Comparison of ENCODE assay signal across 22 mouse cellular contexts in the genomic region with DNA sequence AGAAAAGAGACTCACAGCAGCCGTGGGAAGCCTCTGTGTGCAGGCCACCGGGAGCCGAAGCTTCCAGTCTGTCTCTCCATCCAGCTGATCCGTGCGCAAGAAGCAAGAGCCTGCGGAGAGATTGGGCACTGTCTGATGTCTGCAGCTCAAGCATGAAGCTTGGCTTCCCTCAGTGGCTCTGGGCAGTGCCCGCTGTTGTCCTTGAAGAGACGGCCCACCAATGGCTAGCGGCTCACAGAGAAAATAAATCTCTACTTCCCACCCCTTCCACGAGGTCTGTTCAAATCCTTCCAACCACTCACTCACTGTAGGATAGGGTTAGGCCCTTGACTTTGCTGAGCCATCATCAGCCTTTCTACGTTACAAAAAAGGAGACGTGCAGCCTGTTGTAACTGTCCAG. TPM values are rescaled to one million over a fixed set of nuclear protein-coding genes. Genes with fewer than 3 reads are reported as not detected.
DNase-seq lines count a peak whose midpoint lies in the region; ATAC-seq lines count a peak whose summit lies in the region.
"Had no signal": no experiment of that assay in that cellular context is flagged by ENCODE, and none has a peak within 500 bp of the region (broad histone marks: within the 10 kb centered on the region; RNA-seq: fewer than 3 reads in every experiment).

No protein-coding gene starts in this region.

- no peaks in the 10 kb centered on the region for H3K9me3 ChIP-seq in forebrain, embryonic 10.5 days
- H3K9me3 ChIP-seq in forebrain, embryonic 12.5 days, result no peaks in the 10 kb centered on the region
- H3K9me3 ChIP-seq: embryonic facial prominence, embryonic 15.5 days; heart, embryonic 12.5 days; hindbrain, embryonic 10.5 days had no signal

- DNase-seq in forebrain, embryonic 10.5 days (ENCODE audit: extremely low spot score, low spot score), result no peak
- peak; percentile 41 for DNase-seq in ovary, postnatal 36 days (ENCODE audit: low spot score)
- DNase-seq in ovary, postnatal 10 days (ENCODE audit: low spot score), result no peak
- DNase-seq in adrenal gland, adult 8-10 months, result peak; percentile 29
- peak; percentile 46 to 53 for DNase-seq in adrenal gland, postnatal 36 days
- DNase-seq in kidney, postnatal 14 days, result no peak
- DNase-seq in gastrocnemius, adult 18-20 months (ENCODE audit: low spot score), result no peak
- DNase-seq: cerebellum, adult 8-10 months; embryo, embryonic 11 days; gastrocnemius, postnatal 14 days had no signal

- H3K27me3 ChIP-seq in forebrain, embryonic 10.5 days (ENCODE audit: poor library complexity, severe bottlenecking), result no peaks in the 10 kb centered on the region
- no peaks in the 10 kb centered on the region for H3K27me3 ChIP-seq in forebrain, embryonic 12.5 days
- H3K27me3 ChIP-seq: embryonic facial prominence, embryonic 15.5 days; Patski had no signal

- H3K9ac ChIP-seq in forebrain, embryonic 12.5 days, result no peak overlapping the region
- H3K9ac ChIP-seq: embryonic facial prominence, embryonic 15.5 days; heart, embryonic 12.5 days had no signal

- H3K4me1 ChIP-seq in forebrain, embryonic 10.5 days, result peaks cover 29% of the 10 kb centered on the region
- H3K4me1 ChIP-seq in forebrain, embryonic 12.5 days, result 0 out of 2 replicates have a peak, but pooled peaks cover 10% of the 10 kb centered on the region
- H3K4me1 ChIP-seq: embryonic facial prominence, embryonic 15.5 days; heart, embryonic 12.5 days had no signal

- no peak overlapping the region for H3K4me2 ChIP-seq in forebrain, embryonic 12.5 days
- H3K4me2 ChIP-seq: embryonic facial prominence, embryonic 15.5 days; heart, embryonic 12.5 days had no signal

- no peak overlapping the region for H3K4me3 ChIP-seq in forebrain, embryonic 10.5 days
- no peak overlapping the region for H3K4me3 ChIP-seq in forebrain, embryonic 12.5 days (replicated peaks)
- H3K4me3 ChIP-seq: embryonic facial prominence, embryonic 15.5 days; erythroblast, embryonic 14.5 days; heart, embryonic 12.5 days; hindbrain, embryonic 10.5 days had no signal

- 0 out of 2 replicates have a peak overlapping the region, but pooled peaks have one; percentile 32 for H3K27ac ChIP-seq in forebrain, embryonic 10.5 days
- no peak overlapping the region; the same call in 1 of the 2 replicates for H3K27ac ChIP-seq in forebrain, embryonic 12.5 days
- H3K27ac ChIP-seq: embryonic facial prominence, embryonic 15.5 days; hindbrain, embryonic 10.5 days had no signal

- no peak for ATAC-seq in forebrain, embryonic 12.5 days (ENCODE audit: low FRiP score)
- ATAC-seq: activated CD4-positive, CD25-positive, alpha-beta regulatory T cell, adult 4 months; forebrain, embryonic 16.5 days; hindbrain, embryonic 16.5 days; inflammation-experienced regulatory T-cells, adult 6 months; intestine, postnatal 0 days; Patski had no signal

- WGBS in forebrain, embryonic 10.5 days, result 89% methylated on average over 12 of the region's 12 CpGs
- 87% methylated on average over 12 of the region's 12 CpGs for WGBS in forebrain, embryonic 12.5 days

- no peaks in the 10 kb centered on the region for H3K36me3 ChIP-seq in forebrain, embryonic 10.5 days (replicated peaks)
- peaks cover 3% of the 10 kb centered on the region; the same call in 1 of the 2 replicates for H3K36me3 ChIP-seq in forebrain, embryonic 12.5 days (replicated peaks)
- H3K36me3 ChIP-seq: heart, embryonic 12.5 days; hindbrain, embryonic 10.5 days had no signal

RNA-seq across cellular contexts. Expression of gene Atp9a, which starts 54.9 kb away (rescaled TPM):
- 8.7 and 9.0 TPM in 2 replicates for polyA plus RNA-seq in forebrain, embryonic 10.5 days (2016; fragmentation: Nextera tagmentation; extraction: Ambion mirVana)
- 27.6 and 28.3 TPM in 2 replicates for polyA plus RNA-seq in forebrain, embryonic 12.5 days (2016; fragmentation: Nextera tagmentation; extraction: Ambion mirVana)
- 100 to 1,000 TPM in 2 of 4 experiments, 10 to 100 TPM in 2; 82.4 to 126 (median 105) TPM for total RNA-seq in adrenal gland, adult 8-10 months (2022)
- 10 to 100 TPM; 70.2 to 81.5 TPM for total RNA-seq in adrenal gland, postnatal 36 days (2021)
- total RNA-seq in gastrocnemius, adult 18-20 months (2021), result 10 to 100 TPM; 30.4 to 32.3 TPM
- total RNA-seq: common myeloid progenitor, adult 5-6 weeks had no signal

Comparison
In these comparisons a context has a peak if more than half of its experiments do, and no peak if none do; other contexts are left out.
1. DNase-seq: peak in ovary, postnatal 36 days (single experiment), adrenal gland, adult 8-10 months (single experiment) and adrenal gland, postnatal 36 days (2 of 2); none in forebrain, embryonic 10.5 days (single experiment), ovary, postnatal 10 days (single experiment), kidney, postnatal 14 days (single experiment) and gastrocnemius, adult 18-20 months (single experiment).